Mouse (Mus musculus) ES-E14 (cell line): ENCODE measurements around the gene Satb2. TPM values are rescaled to one million over a fixed set of nuclear protein-coding genes. Genes with fewer than 3 reads are reported as not detected.

Experiments used
- DNase-seq: peaks from one replicate; pipeline ENCODE4 v3.0.0-alpha.2; 2013; ENCODE audit warnings: low read depth, low spot score
- H3K27ac ChIP-seq: 2 replicates; pipeline ENCODE4 v1.5.1; 2012; ENCODE audit warnings: low read depth, mild to moderate bottlenecking, low read length, moderate library complexity, mixed read lengths; ENCODE audit not compliant: poor library complexity, insufficient read depth, severe bottlenecking
- H3K36me3 ChIP-seq: 2 replicates; pipeline ENCODE4 v1.6.1; 2012; ENCODE audit warnings: mild to moderate bottlenecking, low read length, moderate library complexity, mixed read lengths; ENCODE audit not compliant: control insufficient read depth, poor library complexity, insufficient read depth, severe bottlenecking
- H3K4me1 ChIP-seq, 2 experiments: fragments of 150-350 bp in 1 of 2; sonication (generic) in 1 of 2; 2 replicates each; pipeline ENCODE4 v1.6.1; 2012; ENCODE audit warnings: low read length in 2 of 2, mild to moderate bottlenecking in 1 of 2, mixed read lengths in 1 of 2; ENCODE audit not compliant: control insufficient read depth in 2 of 2, insufficient read depth in 2 of 2, poor library complexity in 1 of 2
- H3K4me3 ChIP-seq, 2 experiments: fragments of 150-350 bp in 1 of 2; sonication (generic) in 1 of 2; 2 replicates each; pipeline ENCODE4 v1.5.1; 2012; ENCODE audit warnings: low read length in 2 of 2, low read depth in 1 of 2, mild to moderate bottlenecking in 1 of 2, mixed read lengths in 1 of 2; ENCODE audit not compliant: insufficient read depth in 1 of 2, poor library complexity in 1 of 2, severe bottlenecking in 1 of 2
- H3K9ac ChIP-seq: 2 replicates; pipeline ENCODE4 v1.6.1; 2012; ENCODE audit warnings: low read depth, mild to moderate bottlenecking, low read length, mixed read lengths; ENCODE audit not compliant: poor library complexity, insufficient read depth, severe bottlenecking
- H3K9me3 ChIP-seq: fragments of 150-350 bp; sonication (generic); 2 replicates; pipeline ENCODE4 v1.6.1; 2012; ENCODE audit warnings: low read depth, mild to moderate bottlenecking, low read length; ENCODE audit not compliant: control insufficient read depth, insufficient read depth
- CHD2 ChIP-seq: IDR thresholded peaks from 2 replicates; pipeline ENCODE4 v1.6.1; 2014; ENCODE audit warnings: mild to moderate bottlenecking, low read depth, low read length, inconsistent platforms
- HCFC1 ChIP-seq: IDR thresholded peaks from 2 replicates; pipeline ENCODE4 v1.6.1; 2012; ENCODE audit warnings: low read length, inconsistent platforms, borderline replicate concordance; ENCODE audit not compliant: insufficient read depth
- MAFK ChIP-seq: IDR thresholded peaks from 2 replicates; pipeline ENCODE4 v1.6.1; 2014; ENCODE audit warnings: mild to moderate bottlenecking, low read depth, low read length, inconsistent platforms; ENCODE audit not compliant: insufficient read depth
- ZC3H11A ChIP-seq: IDR thresholded peaks from 2 replicates; pipeline ENCODE4 v1.6.1; 2012; ENCODE audit warnings: low read depth, mild to moderate bottlenecking, inconsistent platforms, low read length, borderline replicate concordance
- ZNF384 ChIP-seq: IDR thresholded peaks from 2 replicates; pipeline ENCODE4 v1.6.1; 2012; ENCODE audit warnings: low read depth, low read length, inconsistent platforms
- in situ Hi-C, 2 experiments: fragments of 600-800 bp; cut with MboI; formaldehyde crosslinking; loops; one replicate each; pipeline ENCODE4 v1.15.1; 2025; ENCODE audit warnings: low sequenced_read_pairs in 2 of 2, inconsistent platforms in 1 of 2; ENCODE audit not compliant: unreplicated experiment in 2 of 2
- total RNA-seq: library from RNA; depleted of rRNA; stranded (reverse); fragments of 300-350 nt; gene quantifications from 2 replicates; pipeline ENCODE4 v1.2.3, GENCODE M21; 2012

Gene Satb2
- total RNA-seq, 1 experiment = 2.8 TPM

GRCm38 (mm10) chr1:56963291-56963690, 15.2 kb downstream of the Satb2 start:
- TF ChIP-seq MAFK (no peak), CHD2 (no peak), ZC3H11A (no peak), HCFC1 (no peak), ZNF384 (no peak)
- Histone ChIP-seq H3K4me3 (no peak overlapping the region), H3K36me3 (no peaks in the 10 kb centered on the region), H3K9me3 (no peaks in the 10 kb centered on the region), H3K4me1 (no peaks in the 10 kb centered on the region), H3K9ac (no peak overlapping the region), H3K27ac (no peak overlapping the region)
- DNase-seq = no peak
- in situ Hi-C loops = no loop called here

GRCm38 (mm10) chr1:56958996-56959395, 19.5 kb downstream of the Satb2 start:
- Histone ChIP-seq H3K9ac (no peak overlapping the region), H3K4me1 (peaks cover 0 to 3% of the 10 kb centered on the region in 2 experiments; a peak in 1 of 4 replicates), H3K27ac (no peak overlapping the region), H3K4me3 (no peak overlapping the region), H3K36me3 (no peaks in the 10 kb centered on the region), H3K9me3 (no peaks in the 10 kb centered on the region)
- DNase-seq = no peak
- in situ Hi-C loops = no loop called here
- TF ChIP-seq ZC3H11A = no peak
- TF ChIP-seq ZNF384 = no peak
- no peak for TF ChIP-seq MAFK
- TF ChIP-seq HCFC1 = no peak
- TF ChIP-seq CHD2 = no peak

- TF ChIP-seq HCFC1 (no peak), ZC3H11A (no peak), CHD2 (no peak), MAFK (no peak), ZNF384 (no peak)
- in situ Hi-C loops = no loop called here
- Histone ChIP-seq H3K9ac (no peak overlapping the region), H3K4me3 (no peak overlapping the region), H3K4me1 (peaks cover 0 to 11% of the 10 kb centered on the region in 2 experiments; a peak in 2 of 4 replicates), H3K9me3 (no peaks in the 10 kb centered on the region), H3K36me3 (no peaks in the 10 kb centered on the region), H3K27ac (no peak overlapping the region)
- DNase-seq = no peak
Measured at GRCm38 (mm10) chr1:56957942-56958341, 20.5 kb downstream of the Satb2 start.

- TF ChIP-seq ZC3H11A = no peak
- no peak for TF ChIP-seq MAFK
- no peak for TF ChIP-seq ZNF384
- TF ChIP-seq HCFC1 = no peak
- Histone ChIP-seq H3K4me3 (no peak overlapping the region), H3K27ac (no peak overlapping the region), H3K9ac (no peak overlapping the region), H3K36me3 (no peaks in the 10 kb centered on the region), H3K4me1 (peaks cover 0 to 12% of the 10 kb centered on the region in 2 experiments; a peak in 2 of 4 replicates), H3K9me3 (no peaks in the 10 kb centered on the region)
- DNase-seq = no peak
- in situ Hi-C loops = no loop called here
Measured at GRCm38 (mm10) chr1:56956811-56957210, 21.6 kb downstream of the Satb2 start.

- H3K9me3 ChIP-seq = no peaks in the 10 kb centered on the region
- peaks cover 0 to 12% of the 10 kb centered on the region in 2 experiments; a peak in 2 of 4 replicates for H3K4me1 ChIP-seq
- H3K27ac ChIP-seq = no peak overlapping the region
- TF ChIP-seq MAFK (no peak), ZC3H11A (no peak), CHD2 (no peak), ZNF384 (no peak)
- H3K4me3 ChIP-seq = no peak overlapping the region
- no peak for DNase-seq
- H3K36me3 ChIP-seq = no peaks in the 10 kb centered on the region
- H3K9ac ChIP-seq = no peak overlapping the region
- in situ Hi-C loops = no loop called here
Measured at GRCm38 (mm10) chr1:56955739-56956085, 22.7 kb downstream of the Satb2 start.
